Mouse (Mus musculus) left cerebral cortex, postnatal 25 days (tissue): ENCODE results near the gene Vars. TPM values are rescaled to one million over a fixed set of nuclear protein-coding genes. Genes with fewer than 3 reads are reported as not detected.
"Not testable (repeated sequence)": the region's sequence is repeated elsewhere in the genome, so short reads cannot be mapped to it uniquely, and the experiment has no call there.

Experiments used
- DNase-seq, 2 experiments: peaks; one replicate each; pipeline ENCODE4 v3.0.0; 2022; ENCODE audit warnings: low spot score in 2 of 2, mixed read lengths in 1 of 2
- intact Hi-C: fragments of 180-260 bp; cut with DNase I; formaldehyde crosslinking; loops from one replicate; pipeline ENCODE4 v1.15.1; 2025
- total RNA-seq, 2 experiments: library from RNA; stranded (reverse); gene quantifications; 2 replicates each; pipeline ENCODE4 v1.2.3; 2021

The Vars gene
- total RNA-seq, 2 experiments from 2014 or later = 38.0 to 44.7 TPM

DNA sequence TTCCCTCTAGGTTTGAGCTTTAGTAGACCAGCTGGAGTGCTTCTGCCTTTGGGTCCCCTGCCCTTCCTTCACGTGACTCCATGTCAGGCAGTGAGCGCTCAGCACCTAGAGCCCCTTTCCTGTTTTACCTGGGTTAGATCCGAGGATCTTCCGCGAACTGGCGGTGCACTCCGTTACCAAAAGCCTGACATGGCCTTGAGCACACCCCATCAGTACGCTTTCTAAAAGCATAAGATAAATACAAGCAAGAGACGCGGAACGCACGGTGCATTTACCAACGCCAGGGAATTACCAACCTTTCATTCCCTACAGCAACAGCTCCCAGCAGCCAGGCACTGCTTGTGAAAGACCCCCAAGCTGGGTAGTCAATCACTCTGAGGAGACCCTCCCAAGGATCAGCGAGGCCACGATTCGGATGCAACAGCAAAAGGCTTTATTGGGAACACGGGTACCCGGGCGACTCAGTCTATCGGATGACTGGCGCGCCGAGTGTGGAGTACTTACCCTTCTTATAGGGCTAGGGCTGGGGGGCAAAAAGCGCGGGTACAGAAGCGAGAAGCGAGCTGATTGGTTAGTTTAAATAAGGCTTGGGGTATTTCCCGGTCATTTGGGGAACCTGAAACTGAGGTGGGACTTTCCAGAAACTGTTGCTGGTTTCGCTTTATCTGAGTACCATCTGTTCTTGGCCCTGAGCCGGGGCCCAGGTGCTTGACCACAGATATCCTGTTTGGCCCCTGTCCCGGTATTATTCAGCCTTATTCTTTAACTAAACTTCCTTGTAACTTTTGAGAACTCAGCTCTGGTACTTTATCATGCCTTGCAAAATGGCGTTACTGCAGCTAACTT, 693 bp upstream of the Vars start:
- intact Hi-C loops = loop anchor here (2.0 to 5.0 kb wide), 2 partner anchors 15 to 242 kb away; partner anchors contain the start of gene Ddx39b
- not testable (repeated sequence) for DNase-seq

DNA sequence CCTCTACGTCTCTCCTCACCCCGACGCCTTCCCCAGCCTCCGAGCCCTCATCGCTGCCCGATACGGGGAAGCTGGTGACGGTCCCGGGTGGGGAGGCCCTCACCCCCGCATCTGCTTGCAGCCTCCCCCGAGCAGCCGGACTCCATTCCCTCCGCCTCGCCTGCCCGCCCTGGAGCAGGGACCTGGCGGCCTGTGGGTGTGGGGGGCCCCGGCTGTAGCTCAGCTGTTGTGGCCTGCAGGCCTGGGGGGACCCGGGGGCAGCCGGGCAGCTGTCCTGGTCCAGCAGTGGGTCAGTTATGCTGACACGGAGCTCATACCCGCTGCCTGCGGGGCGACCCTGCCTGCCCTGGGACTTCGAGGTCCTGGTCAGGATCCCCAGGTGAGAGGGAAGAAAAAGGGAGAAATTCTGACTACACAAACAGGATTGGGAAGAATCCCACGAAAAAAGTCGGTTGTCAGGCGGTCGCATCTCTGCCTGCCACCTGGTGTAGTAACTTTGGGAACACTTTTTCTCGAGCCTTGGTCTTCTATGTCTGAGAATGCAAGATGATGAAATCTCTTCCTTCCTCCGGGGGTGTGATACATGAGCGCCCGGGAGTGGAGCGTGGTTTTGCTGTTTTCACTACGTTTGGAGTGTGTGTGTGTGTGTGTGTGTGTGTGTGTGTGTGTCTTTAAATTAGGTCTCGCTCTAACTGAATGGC, 815 bp downstream of the Vars start:
- intact Hi-C loops = loop anchor here (5.0 kb wide), 1 partner anchor 241 kb away; the partner anchor contains the start of gene Ddx39b
- DNase-seq = peak; percentile 21 to 55

DNA sequence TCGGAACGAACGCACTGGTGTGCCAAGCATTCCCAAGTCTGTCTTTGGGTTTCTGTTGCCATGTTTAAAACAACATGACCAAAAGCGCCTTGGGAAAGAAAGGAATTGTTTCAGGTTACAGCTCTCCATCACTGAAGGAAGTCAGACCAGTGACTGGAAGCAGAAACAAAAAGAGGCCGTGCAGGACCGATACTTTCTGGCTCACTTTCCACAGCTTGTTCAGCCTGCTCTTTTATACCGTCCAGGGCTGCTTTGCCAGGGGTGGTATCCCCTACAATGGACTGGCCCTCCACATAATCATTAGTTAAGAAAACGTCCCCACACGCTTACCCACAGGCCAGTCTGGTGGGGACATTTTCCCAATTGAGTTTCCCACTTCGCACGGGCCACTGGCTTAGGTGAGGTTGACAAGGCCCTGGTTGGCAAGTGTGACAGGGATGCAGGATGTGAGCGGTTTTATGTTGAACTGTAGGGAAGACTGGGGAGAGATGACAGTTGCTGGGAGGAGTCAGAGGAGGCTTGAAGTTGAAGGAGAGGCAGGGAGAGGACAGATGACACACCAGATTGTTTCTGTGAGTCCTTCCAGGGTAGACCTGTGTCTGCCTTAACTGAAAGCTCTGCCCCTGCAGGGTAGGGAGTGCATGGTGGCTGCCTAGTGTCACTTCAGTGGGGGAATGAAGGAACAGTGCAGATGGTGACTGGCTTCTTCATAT, 1.5 kb downstream of the Vars start:
- intact Hi-C loops = loop anchor here (5.0 kb wide), 1 partner anchor 240 kb away; the partner anchor contains the start of gene Ddx39b

DNA sequence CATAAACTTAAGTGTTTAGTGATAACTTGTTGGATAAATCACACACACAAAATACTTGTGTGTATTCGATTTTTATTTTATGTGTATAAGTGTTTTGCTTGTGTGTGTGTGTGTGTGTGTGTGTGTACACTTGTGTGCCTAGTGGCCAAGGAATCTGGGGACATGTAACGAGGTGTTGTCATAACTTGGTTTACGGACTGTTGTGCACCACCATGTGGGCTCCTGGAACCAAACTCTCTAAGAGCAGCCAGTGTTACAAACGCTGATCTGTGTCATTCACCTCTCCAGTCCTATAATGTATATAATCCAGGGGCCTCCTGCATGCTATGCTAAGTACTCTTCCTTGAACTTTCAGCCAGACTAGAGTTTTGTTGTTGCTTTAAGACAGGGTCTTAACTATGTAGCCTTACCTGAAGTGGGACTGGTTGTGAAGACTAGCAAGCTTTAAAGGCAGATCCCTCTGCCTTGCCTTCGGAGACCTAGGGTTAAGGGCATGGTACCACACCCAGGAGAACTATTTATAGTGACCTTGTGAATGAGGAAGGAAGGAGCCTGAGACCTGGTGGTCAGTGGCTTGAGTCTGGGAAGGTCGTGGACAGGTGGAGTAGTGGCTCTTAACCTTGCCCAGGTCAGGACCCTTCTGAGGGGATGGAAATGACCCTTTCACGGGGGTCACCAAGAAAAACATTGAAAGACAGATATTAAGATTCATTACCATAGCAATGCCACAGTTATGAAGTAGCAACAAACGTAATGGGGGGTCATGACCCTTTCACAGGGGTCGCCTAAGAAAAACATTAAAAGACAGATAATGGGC, 2.4 kb downstream of the Vars start:
- intact Hi-C loops = loop anchor here (5.0 kb wide), 1 partner anchor 239 kb away; the partner anchor contains the start of gene Ddx39b
- no peak for DNase-seq

More for the DNA sequence above, 1.5 kb downstream of the Vars start:
- no peak for DNase-seq

DNA sequence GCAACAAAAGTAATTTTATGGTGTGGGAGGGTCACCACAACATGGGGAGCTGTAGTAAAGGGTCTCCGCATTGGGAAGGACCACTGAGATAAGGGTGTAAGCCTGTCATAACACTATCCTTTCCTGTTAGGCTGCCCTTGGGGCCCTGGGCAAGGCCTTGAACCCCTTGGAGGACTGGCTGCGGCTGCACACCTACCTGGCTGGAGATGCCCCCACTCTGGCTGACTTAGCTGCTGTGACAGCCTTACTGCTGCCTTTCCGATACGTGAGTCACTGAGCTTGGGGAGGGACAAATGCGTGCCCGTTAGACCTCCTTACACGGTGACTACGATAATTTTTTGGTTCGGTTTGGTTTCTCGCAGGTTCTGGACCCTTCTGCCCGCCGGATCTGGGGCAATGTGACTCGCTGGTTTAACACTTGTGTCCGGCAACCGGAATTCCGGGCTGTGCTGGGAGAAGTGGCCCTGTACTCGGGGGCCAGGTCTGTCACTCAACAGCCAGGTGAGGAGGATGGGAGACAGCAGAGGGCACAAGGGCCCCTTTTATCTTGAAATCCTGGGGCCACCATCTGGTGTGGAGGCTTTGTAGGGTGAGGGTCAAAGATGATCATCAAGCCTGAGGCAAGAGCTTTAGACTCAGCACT, 3.4 kb downstream of the Vars start:
- DNase-seq = no peak
- intact Hi-C loops = loop anchor here (5.0 kb wide), 1 partner anchor 238 kb away; the partner anchor contains the start of gene Ddx39b

DNA sequence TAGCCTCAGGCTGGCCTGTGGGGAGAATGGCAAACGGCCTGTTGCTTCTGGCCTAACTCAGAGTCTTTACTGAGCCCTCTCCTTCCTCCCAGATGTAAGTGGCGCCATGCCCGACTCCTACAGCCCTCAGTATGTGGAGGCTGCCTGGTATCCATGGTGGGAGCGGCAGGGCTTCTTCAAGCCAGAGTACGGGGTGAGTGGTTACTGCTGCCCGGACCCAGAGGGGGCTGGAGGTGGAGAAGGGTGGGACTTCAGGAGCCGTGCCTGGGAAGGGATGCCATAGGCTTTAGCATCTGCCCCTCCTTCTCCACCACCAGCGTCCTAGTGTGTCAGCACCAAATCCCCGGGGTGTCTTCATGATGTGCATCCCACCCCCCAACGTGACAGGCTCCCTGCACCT, 4.4 kb downstream of the Vars start:
- intact Hi-C loops = no loop called here

DNA sequence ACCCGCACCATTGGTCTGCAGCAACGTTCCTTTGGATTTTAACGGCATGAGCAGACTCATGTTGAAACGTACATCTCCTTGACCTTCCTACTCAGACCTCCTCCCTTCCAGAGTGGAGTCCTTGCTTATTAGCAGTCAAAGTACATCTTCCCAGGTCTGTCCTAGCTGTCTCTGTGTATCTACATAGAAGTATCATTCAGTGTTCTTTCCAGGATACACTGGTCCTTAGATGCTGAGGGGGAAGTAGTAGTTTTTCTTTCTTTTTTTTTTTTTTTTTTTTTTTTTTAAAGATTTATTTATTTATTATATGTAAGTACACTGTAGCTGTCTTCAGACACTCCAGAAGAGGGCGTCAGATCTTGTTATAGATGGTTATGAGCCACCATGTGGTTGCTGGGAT, 5.1 kb downstream of the Vars start:
- intact Hi-C loops, DNase-seq: not testable (repeated sequence)

More for the DNA sequence above, 4.4 kb downstream of the Vars start:
- no peak for DNase-seq

DNA sequence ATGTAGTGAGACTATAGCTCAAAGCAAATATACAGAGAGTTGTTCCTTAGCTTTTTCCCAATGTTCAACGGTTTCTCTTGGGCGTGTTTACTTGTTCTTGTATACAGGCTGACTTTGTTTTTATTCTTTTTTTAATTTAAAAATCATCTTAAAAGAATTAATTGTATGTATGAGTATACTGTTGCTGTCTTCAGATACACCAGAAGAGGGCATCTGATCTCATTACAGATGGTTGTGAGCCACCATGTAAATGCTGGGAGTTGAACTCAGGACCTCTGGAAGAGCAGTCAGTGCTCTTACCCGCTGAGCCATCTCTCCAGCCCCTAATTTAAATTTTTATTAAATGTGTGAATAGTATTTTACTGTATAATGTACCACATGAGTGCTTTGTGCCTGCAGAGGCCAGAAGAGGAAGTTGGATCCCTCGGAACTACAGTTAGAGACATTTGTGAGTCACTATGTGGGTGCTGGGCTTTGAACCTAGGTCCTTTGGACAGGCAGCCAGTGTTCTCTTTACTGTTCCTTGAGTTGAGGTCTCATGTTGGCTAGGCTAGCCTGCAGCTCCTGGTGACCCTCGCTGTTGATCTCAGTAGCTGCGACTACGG, 6.7 kb downstream of the Vars start:
- intact Hi-C loops = no loop called here
- DNase-seq = no peak

DNA sequence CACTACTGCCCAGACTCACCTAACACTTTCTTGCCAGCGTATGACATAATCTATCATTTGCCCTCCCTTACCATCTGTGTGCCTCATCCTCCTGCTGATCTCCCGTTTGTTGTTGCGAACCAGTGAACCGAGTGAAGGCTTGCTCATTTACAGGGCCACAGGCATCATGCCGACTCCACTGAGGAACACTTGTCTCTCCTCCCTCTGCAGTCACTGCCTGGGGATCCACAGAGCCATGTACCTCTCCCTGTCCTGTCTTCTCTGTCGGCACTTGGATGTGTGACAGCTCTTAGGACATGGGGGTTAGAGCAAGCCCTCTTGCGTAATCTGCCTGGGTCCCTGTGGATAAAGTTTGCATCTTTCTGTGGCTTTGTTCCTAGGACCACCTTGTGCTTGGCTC, 8.8 kb downstream of the Vars start:
- DNase-seq = no peak
- intact Hi-C loops = no loop called here

DNA sequence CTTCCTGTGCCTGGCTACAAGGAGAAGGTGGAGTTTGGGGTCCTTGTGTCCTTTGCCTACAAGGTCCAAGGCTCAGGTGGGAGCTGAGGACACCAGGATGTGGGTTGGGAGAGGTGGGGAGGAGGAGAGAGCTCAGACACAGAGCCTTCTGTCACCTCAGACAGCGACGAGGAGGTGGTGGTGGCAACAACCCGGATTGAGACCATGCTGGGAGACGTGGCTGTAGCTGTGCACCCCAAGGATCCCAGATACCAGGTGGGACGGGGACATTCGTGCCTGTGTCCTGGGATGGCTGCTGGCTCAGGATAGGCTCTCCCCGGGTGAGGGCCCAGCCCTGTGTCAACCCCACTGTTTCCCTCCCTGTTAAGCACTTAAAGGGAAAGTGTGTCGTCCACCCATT, 10.7 kb downstream of the Vars start:
- intact Hi-C loops = no loop called here
- no peak for DNase-seq

DNA sequence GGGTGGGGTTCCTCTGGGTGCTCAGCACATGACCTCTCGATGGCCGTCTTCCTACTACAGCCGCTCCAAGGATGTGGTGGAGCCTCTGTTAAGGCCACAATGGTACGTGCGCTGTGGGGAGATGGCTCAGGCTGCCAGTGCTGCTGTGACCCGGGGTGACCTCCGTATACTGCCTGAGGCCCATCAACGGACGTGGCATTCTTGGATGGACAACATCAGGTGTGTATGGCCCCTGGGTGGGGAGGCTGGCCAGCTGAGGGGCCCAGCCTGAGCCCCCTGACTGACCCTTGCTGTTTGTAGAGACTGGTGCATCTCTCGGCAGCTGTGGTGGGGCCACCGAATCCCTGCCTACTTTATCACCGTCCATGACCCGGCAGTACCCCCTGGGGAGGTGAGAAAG, 11.6 kb downstream of the Vars start:
- no peak for DNase-seq
- intact Hi-C loops = no loop called here

DNA sequence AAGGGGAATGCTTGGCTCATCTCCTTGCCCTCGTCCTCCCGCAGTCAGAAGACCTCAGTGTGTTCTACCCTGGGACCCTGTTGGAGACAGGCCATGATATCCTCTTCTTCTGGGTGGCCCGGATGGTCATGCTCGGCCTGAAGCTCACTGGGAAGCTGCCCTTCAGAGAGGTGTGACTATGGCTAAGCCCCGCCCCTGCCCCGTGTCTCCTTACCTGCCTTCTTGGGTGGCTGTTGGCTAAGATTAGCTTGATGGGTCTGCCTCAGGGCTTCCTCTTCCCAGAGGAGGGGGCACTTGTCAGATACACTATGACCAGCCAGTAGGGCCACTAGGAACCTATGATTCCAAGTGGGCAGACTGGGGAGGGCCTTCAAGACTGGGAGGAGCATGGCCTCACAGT, 12.4 kb downstream of the Vars start:
- intact Hi-C loops = no loop called here
- DNase-seq = no peak

DNA sequence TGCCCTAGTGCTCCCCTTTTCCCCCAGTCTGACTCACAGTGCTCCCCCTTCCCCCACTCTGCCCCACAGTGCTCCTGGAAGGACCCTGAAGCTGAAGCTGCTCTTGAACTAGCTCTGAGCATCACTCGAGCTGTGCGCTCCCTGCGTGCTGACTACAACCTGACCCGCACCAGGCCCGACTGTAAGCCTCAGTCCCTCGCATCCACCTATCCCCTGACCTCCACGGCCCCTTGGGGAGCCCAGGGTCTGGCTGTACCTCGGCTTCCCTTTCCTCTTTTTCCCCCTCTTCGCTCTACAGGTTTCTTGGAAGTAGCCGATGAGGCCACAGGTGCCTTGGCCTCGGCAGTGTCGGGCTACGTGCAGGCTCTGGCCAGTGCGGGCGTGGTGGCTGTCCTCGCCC, 14.5 kb downstream of the Vars start:
- intact Hi-C loops = no loop called here

DNA sequence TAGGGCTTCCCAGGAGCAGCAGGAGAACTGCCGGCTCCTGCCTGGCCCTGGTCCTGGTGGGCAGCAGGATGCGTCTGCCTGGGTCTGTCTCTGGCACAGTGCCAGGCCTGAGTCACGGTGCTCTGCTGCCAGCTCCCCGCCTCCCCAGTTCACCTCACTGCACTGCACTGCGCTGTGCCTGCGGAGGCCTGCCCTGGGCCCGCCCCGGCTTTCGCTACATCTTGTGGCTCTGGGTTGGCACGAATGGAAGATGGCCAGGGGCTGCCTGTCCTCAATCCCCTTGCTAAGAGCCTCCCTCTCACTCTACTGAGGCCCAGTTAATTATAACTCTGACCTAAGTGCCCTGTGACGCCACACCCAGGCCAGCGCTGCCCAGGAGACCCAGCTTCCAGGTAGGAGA, 15.6 kb downstream of the Vars start, which contains the start of gene Vwa7:
Vwa7 (plus strand) TSS at position 204 of the 400 bp plus-strand sequence.
- no peak for DNase-seq
- intact Hi-C loops = no loop called here

More for the DNA sequence above, 14.5 kb downstream of the Vars start:
- no peak for DNase-seq

DNA sequence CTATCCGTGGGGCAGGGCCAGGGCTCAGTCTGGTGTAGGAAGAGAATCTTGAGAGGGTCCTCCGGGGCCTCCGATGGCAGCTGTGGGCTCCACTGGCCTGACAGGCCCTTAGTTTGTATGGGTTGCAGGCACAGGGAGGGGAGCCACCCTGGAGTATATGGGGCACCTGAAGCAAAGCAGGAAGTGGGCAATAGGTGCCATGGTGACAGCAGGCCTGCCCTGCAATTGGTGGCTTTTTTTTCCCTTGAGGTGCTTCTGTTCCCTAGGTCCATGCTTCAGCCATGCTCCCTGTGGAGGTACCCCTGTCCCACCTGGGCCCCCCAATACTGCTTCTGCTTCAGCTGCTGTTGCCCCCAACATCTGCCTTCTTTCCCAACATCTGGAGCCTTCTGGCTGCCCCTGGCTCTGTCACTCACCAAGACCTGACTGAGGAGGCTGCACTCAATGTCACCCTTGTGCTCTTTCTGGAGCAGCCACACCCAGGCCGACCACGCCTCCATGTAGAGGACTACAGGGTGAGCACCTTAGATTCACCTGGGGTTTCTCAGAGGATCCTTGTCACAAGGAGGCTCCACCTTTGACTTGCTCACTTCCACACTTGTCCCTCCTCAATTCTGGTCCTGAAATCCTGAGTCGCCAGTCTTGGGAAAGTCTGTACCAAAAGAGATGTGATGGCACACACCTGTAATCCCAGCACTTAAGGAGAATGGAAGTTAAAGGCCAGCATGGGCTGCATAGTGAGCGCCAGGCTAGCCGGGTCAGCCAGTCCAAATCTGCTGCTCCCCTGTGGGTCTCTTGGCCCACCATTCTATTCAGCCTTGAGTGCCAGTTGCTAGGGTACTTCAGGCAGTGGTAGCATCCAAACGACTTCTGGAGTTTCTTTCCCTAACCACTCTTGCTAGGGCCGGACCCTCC, 16.3 kb downstream of the Vars start:
- intact Hi-C loops = no loop called here
- DNase-seq = no peak

DNA sequence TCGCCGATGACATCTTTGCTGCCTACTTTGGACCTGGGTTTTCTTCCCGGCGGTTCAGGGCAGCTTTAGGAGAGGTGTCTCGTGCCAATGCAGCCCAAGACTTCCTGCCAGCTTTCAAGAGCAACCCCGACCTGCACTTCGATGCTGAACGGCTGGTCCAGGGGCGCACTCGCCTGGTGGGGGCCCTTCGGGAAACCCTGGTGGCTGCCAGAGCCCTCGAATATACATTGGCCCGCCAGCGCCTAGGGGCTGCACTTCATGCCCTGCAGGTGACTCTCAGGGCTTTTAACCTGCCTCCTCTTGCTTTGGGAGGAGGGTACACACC, 16.9 kb downstream of the Vars start:
- intact Hi-C loops = no loop called here
- DNase-seq = no peak

DNA sequence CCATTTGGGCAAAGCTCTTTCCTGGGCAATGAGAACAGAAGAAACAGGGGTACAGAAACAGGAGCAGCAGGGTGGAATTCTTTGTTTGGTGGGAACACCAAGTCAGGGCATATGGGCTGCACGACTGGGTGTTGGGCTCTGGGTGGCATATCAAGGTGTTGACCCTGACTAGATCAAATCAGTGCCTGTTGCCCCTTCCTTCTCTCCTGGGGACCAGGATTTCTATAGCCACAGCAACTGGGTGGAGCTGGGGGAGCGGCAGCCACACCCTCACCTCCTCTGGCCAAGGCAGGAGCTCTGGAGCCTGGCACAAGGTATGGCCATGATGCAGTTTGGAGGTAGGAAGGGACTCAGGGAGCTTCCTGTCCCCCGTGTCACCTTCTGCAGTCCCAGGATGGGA, 17.4 kb downstream of the Vars start:
- intact Hi-C loops = no loop called here
- no peak for DNase-seq
